Mouse (Mus musculus) hindbrain, embryonic 16.5 days (tissue): ENCODE results near the gene Ak4. TPM values are rescaled to one million over a fixed set of nuclear protein-coding genes. Genes with fewer than 3 reads are reported as not detected.

ENCODE experiments used
- ATAC-seq: fragments of 200-750 bp; cut with Nextera tagmentation; 2 replicates; pipeline ENCODE4 v1.8.0; 2017; ENCODE audit warnings: moderate TSS enrichment, moderate library complexity
- H3K27ac ChIP-seq: fragments of 300-500 bp; sonication (generic); 2 replicates; pipeline ENCODE4 v1.5.1; 2014; ENCODE audit warnings: low read depth, mild to moderate bottlenecking, control low read depth, low read length, moderate library complexity
- H3K27me3 ChIP-seq: fragments of 300-500 bp; sonication (generic); replicated peaks from 2 replicates; pipeline ENCODE4 v1.6.1; 2014; ENCODE audit warnings: low read length; ENCODE audit not compliant: control insufficient read depth, insufficient read depth
- H3K36me3 ChIP-seq: fragments of 300-500 bp; sonication (generic); 2 replicates; pipeline ENCODE4 v1.6.1; 2014; ENCODE audit warnings: mild to moderate bottlenecking, low read length, moderate library complexity, mixed read lengths; ENCODE audit not compliant: control insufficient read depth, insufficient read depth
- H3K4me1 ChIP-seq: fragments of 300-500 bp; sonication (generic); 2 replicates; pipeline ENCODE4 v1.6.1; 2014; ENCODE audit warnings: low read depth, low read length; ENCODE audit not compliant: control insufficient read depth, insufficient read depth
- H3K4me2 ChIP-seq: fragments of 300-500 bp; sonication (generic); 2 replicates; pipeline ENCODE4 v1.6.1; 2014; ENCODE audit warnings: mild to moderate bottlenecking, low read length, control low read depth, moderate library complexity
- H3K4me3 ChIP-seq: fragments of 300-500 bp; sonication (generic); 2 replicates; pipeline ENCODE4 v1.5.1; 2014; ENCODE audit warnings: mild to moderate bottlenecking, low read length, control low read depth, moderate library complexity
- H3K9ac ChIP-seq: fragments of 300-500 bp; sonication (generic); 2 replicates; pipeline ENCODE4 v1.6.1; 2014; ENCODE audit warnings: low read depth, mild to moderate bottlenecking, control low read depth, low read length, moderate library complexity
- H3K9me3 ChIP-seq: fragments of 300-500 bp; sonication (generic); 2 replicates; pipeline ENCODE4 v1.6.1; 2014; ENCODE audit warnings: mild to moderate bottlenecking, low read length, moderate library complexity; ENCODE audit not compliant: control insufficient read depth
- whole genome bisulfite sequencing: fragments of 180-500 bp; shearing (Covaris S2); extraction: QIAGEN DNeasy Blood & Tissue Kit; methylation state at CpG from one replicate; pipeline ENCODE4 v1.1.7; 2014; 5-methylcytosine and 5-hydroxymethylcytosine counted together
- polyA plus RNA-seq: library from polyadenylated mRNA; unstranded; fragments of >200 nt; fragmentation: Nextera tagmentation; extraction: Ambion mirVana; gene quantifications from 2 replicates; pipeline ENCODE4 v1.2.1, GENCODE M21; 2015

Gene Ak4
- polyA plus RNA-seq, 1 experiment from 2014 or later, result 12.9 TPM

DNA sequence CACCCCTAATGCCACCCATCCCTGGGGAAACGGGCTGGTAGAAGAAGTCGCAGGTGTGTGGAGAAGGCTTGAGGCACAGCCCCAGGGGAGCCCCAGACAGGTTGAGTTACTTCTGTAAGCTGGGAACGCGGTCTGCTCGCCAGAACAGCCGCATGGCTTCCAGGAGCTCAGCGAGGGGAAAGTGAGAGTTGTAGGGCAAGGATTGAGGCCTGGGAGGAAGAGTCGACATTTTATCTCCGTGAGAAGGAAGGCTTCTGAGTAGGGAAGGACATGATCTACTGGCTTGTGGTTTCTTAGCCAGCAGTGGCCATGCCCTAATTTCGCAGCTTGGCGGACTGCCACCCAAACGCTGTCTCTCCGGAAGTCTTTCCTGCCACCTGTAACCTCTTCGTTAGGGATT, 78.3 kb downstream of the Ak4 start:
- Histone ChIP-seq H3K27me3 (peaks cover 4% of the 10 kb centered on the region; the same call in 1 of the 2 replicates), H3K9me3 (no peaks in the 10 kb centered on the region), H3K4me3 (peak overlapping the region; percentile 76), H3K27ac (no peak overlapping the region), H3K36me3 (no peaks in the 10 kb centered on the region), H3K4me1 (0 out of 2 replicates have a peak, but pooled peaks cover 4% of the 10 kb centered on the region), H3K9ac (peak overlapping the region; percentile 52), H3K4me2 (peak overlapping the region; percentile 91)
- 0 out of 2 replicates have a peak, but pooled peaks have one; percentile 4 for ATAC-seq
- WGBS, result 4% methylated on average over 14 of the region's 14 CpGs

DNA sequence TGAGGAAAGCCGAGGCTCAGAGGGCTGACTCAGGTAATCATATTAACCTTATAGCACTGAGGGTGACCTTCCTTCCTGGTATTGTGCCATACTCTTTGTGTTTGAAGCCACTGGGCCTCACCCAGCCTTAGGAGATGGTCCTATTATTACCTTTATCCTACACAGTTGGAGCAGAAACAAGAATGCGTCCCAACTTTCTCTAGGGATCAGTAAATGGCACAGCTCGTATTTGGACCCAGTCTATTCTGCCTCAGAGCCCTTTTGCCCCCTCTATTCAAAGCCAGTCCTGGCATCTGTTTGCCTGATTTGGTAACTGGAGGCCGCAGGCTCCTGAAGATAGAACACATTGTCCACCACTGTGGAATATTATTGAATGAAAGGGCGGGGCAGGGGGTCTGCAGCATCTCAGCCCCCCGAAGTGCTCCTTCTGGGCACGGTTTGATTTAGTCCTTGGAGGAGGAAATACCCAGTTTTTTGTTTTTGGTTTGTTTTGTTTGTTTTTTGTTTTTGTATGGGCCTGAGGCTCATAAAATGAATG, 85.5 kb downstream of the Ak4 start:
- ATAC-seq, result no peak
- peaks cover 5% of the 10 kb centered on the region for H3K4me1 ChIP-seq
- H3K9me3 ChIP-seq, result no peaks in the 10 kb centered on the region
- H3K27ac ChIP-seq, result no peak overlapping the region
- 47% methylated on average over 7 of the region's 7 CpGs for WGBS
- H3K27me3 ChIP-seq, result no peaks in the 10 kb centered on the region
- no peak overlapping the region for H3K4me3 ChIP-seq
- H3K4me2 ChIP-seq, result no peak overlapping the region
- H3K36me3 ChIP-seq, result no peaks in the 10 kb centered on the region
- H3K9ac ChIP-seq, result no peak overlapping the region

DNA sequence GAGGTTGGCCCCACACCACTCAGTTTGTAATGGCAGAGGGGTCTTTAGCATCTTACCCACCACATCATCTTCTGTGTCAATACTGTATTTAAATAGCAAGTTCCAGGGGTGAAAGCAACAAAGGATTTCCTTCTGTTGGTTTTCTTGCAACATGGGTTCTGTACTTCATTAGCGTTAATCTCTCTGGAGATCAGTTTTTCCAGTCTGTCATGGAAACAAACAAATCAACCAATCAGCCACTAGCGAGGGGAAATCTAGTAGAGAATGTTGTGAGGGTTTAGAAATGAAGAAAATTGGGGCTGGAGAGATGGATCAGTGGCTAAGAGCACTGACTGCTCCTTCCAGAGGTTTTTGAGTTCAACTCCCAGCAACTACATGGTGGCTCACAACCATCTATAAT, 86.9 kb downstream of the Ak4 start:
- ATAC-seq, result no peak
- H3K9ac ChIP-seq, result no peak overlapping the region
- no peaks in the 10 kb centered on the region for H3K9me3 ChIP-seq
- H3K27me3 ChIP-seq, result no peaks in the 10 kb centered on the region
- H3K27ac ChIP-seq, result no peak overlapping the region
- peaks cover 7% of the 10 kb centered on the region for H3K4me1 ChIP-seq
- no peak overlapping the region for H3K4me3 ChIP-seq
- no peaks in the 10 kb centered on the region for H3K36me3 ChIP-seq
- H3K4me2 ChIP-seq, result no peak overlapping the region
- 61% methylated on average over 2 of the region's 2 CpGs for WGBS

DNA sequence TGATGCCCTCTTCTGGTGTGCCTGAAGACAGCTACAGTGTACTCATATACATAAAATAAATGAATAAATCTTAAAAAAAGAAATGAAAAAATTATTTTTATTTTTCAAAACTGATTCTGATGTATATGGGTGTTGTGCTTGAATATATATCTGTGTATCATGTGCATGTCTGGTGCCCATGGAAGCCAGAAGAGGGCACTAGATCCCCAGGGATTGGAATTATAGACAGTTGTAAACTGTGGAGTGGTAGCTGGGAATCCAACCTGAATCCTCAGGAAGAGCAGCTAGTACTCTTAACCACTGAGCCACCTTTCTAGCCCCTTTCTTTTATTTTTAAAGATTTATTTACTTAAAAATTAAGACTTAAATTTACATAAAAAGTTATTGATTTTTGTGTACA, 87.3 kb downstream of the Ak4 start:
- Histone ChIP-seq H3K27ac (no peak overlapping the region), H3K4me2 (no peak overlapping the region), H3K27me3 (no peaks in the 10 kb centered on the region), H3K9ac (no peak overlapping the region), H3K36me3 (no peaks in the 10 kb centered on the region), H3K4me3 (no peak overlapping the region), H3K4me1 (peaks cover 7% of the 10 kb centered on the region), H3K9me3 (no peaks in the 10 kb centered on the region)
- no peak for ATAC-seq

DNA sequence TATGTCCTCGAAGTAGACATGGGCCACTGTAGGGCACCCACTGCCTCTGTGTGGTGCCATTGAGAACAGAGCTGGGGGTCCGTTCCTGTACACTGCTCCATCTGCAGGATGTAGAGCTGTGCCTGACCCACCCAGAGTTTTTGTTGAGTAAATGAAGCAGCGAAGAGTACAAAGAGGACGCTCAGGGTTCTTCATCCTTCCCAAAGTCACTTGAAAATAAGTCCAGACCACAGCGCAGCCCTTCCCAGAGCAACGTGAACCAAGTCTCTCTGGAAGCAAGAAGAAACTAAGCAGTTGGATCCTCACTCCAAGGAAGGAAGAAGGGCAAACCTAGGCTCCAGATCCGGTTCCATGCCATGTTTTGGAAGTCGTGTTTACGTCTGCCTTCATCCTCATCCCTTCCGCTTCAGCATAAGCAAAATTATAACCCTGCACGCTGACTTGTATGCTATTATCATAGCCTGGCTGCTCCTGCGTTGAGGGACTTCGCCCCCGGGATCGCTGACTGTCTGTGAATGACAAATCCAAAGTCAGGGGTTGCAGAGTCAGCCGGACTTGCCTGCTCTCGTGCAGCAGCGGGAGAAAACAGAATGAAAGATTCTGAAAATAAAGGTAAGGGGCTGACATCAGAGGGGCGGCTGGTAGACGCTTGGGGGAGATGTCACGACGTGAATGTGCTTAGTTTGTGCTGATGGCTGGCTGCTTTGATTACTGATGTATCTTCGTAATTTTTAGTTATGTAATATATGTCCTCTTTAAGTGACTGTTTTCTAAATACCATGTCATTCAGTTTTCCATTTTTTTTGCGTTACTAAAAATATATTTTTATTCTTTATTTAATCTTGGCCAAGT, 88.7 kb downstream of the Ak4 start:
- Histone ChIP-seq H3K4me3 (peak overlapping the region; percentile 57), H3K9me3 (no peaks in the 10 kb centered on the region), H3K36me3 (no peaks in the 10 kb centered on the region), H3K9ac (peak overlapping the region; percentile 63), H3K4me2 (peak overlapping the region; percentile 62), H3K4me1 (peaks cover 7% of the 10 kb centered on the region), H3K27ac (peak overlapping the region; percentile 69), H3K27me3 (no peaks in the 10 kb centered on the region)
- WGBS, result 9% methylated on average over 24 of the region's 24 CpGs
- peak; percentile 77 for ATAC-seq

DNA sequence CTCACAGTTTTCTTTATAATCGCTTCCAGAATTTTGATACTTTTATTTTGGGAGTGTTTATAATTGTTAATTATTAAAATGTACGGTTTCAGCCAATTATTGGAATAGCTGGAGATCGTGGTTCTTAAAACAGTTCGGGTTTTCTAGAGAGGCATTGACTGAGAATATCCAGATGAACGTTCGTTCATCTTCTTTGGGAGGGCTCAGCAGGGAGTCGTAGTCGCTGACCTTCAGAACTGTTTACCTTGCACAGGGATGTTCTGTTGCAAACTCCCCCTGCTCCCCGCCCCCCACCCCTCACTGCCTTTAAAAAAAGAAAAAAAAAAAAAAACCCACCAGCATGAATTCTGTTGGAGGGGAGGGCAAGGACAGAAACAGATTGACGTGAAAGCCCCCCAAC, 89.4 kb downstream of the Ak4 start:
- Histone ChIP-seq H3K27me3 (no peaks in the 10 kb centered on the region), H3K4me1 (peaks cover 7% of the 10 kb centered on the region), H3K4me3 (peak overlapping the region; percentile 57), H3K9ac (peak overlapping the region; percentile 73), H3K27ac (peak overlapping the region; percentile 69), H3K4me2 (peak overlapping the region; percentile 77), H3K36me3 (no peaks in the 10 kb centered on the region), H3K9me3 (no peaks in the 10 kb centered on the region)
- ATAC-seq, result peak; percentile 1; the same call in 1 of the 2 replicates
- 2% methylated on average over 10 of the region's 10 CpGs for WGBS

DNA sequence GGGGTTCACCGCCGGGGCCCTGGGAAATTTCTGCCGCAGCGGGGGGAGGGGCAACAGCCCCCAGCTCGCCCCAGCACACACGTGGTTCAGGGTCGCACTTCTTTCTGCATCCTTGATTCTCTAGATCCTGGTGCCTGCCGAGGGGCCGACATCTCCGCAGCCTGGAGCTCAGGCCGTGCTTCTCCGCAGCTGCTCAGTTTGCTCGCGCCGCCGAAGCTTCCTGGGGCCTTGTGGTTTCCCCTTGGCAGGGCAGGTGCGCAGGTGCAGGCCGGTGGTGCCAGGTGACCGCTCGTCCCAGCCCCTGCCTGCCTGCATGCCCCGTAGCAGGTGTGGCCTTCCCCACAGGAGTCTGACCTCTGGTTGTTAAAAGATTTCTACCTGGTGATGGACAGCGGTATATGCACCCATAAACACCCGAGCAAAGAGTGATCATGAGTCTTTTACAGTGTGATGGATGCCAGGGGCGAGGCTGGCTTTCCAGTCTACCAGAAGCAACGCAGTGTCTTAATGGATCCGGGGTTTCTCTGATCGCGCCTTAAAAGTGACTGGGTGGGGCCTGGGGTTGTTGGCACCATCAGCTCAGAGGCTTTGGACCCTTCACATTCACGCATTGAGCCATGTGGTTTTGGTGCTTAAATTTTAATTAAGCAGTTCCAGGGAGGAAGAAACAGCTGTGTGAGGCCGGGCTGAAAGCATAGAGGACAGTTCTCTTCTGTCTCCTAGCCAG, 89.9 kb downstream of the Ak4 start:
- Histone ChIP-seq H3K9ac (peak overlapping the region; percentile 73), H3K4me2 (peak overlapping the region; percentile 77), H3K4me1 (peaks cover 7% of the 10 kb centered on the region), H3K27ac (peak overlapping the region; percentile 69), H3K4me3 (peak overlapping the region; percentile 57), H3K9me3 (no peaks in the 10 kb centered on the region), H3K36me3 (no peaks in the 10 kb centered on the region), H3K27me3 (no peaks in the 10 kb centered on the region)
- ATAC-seq, result peak; percentile 74
- WGBS, result 3% methylated on average over 30 of the region's 30 CpGs

DNA sequence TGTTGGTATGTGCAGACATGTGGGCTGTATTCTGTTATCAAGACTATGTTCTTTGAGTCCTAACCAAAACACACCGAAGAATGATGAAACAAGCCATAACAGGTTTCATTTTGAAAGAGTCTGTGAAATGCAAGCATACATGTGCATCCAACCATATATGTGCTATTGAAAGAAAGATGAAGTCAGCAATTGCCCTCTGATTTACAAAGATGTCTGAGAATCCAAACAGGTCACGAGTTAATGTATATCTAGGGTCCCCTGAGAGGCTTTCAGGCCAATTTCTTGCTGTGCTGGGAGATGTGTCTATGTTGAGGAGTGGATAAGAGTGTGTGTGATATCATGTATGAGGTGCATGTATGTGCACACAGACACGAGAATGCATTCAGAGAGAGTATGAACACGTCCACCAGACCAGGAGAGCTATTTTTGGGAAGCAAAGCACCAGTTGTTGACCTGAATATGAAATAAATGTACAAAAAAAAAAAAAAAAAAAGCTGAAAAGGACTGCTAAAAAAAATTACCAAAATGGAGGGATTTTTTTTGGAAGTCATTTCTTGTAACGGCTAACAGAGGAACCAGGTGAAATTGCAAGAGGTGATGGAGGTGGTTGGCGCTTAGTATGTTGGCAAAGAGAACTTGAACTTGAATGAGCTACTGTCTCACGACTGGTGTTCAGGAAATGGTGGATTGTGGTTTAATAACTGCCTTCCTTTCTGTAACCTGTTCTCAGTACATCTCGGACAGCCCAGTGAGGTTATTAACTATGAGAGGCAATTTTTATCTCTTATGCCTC, 91.2 kb downstream of the Ak4 start:
- Histone ChIP-seq H3K36me3 (no peaks in the 10 kb centered on the region), H3K9ac (no peak overlapping the region), H3K27ac (no peak overlapping the region), H3K4me3 (no peak overlapping the region), H3K27me3 (no peaks in the 10 kb centered on the region), H3K9me3 (no peaks in the 10 kb centered on the region), H3K4me1 (peaks cover 7% of the 10 kb centered on the region), H3K4me2 (peak overlapping the region; percentile 77)
- no peak for ATAC-seq
- 81% methylated on average over 8 of the region's 8 CpGs for WGBS
